Mouse (Mus musculus) limb, embryonic 15.5 days (tissue): ENCODE measurements at regions not wholly inside any gene's neighbourhood (a gene's known extent, or its start where the extent isn't known, plus 50 kb on each side); places are given as distances from the start of the nearest gene placed in this dataset. TPM values are rescaled to one million over a fixed set of nuclear protein-coding genes. Genes with fewer than 3 reads are reported as not detected.
"Not testable (repeated sequence)": the region's sequence is repeated elsewhere in the genome, so short reads cannot be mapped to it uniquely, and the experiment has no call there.

ENCODE experiments used
- ATAC-seq: fragments of 200-750 bp; cut with Nextera tagmentation; 2 replicates; pipeline ENCODE4 v1.8.0; 2017; ENCODE audit warnings: low read depth, moderate TSS enrichment; ENCODE audit not compliant: insufficient number of reproducible peaks, low FRiP score, low TSS enrichment
- H3K27ac ChIP-seq: fragments of 300-500 bp; sonication (generic); 2 replicates; pipeline ENCODE4 v1.5.1; 2015; ENCODE audit warnings: moderate library complexity, mild to moderate bottlenecking, inconsistent platforms
- H3K27me3 ChIP-seq: fragments of 300-500 bp; sonication (generic); 2 replicates; pipeline ENCODE4 v1.6.1; 2015; ENCODE audit warnings: inconsistent platforms
- H3K36me3 ChIP-seq: fragments of 300-500 bp; sonication (generic); 2 replicates; pipeline ENCODE4 v1.6.1; 2015; ENCODE audit warnings: inconsistent platforms
- H3K4me1 ChIP-seq: fragments of 300-500 bp; sonication (generic); 2 replicates; pipeline ENCODE4 v1.6.1; 2015; ENCODE audit warnings: inconsistent platforms
- H3K4me2 ChIP-seq: fragments of 300-500 bp; sonication (generic); 2 replicates; pipeline ENCODE4 v1.6.1; 2015; ENCODE audit warnings: mild to moderate bottlenecking, inconsistent platforms
- H3K4me3 ChIP-seq: fragments of 300-500 bp; sonication (generic); 2 replicates; pipeline ENCODE4 v1.5.1; 2015; ENCODE audit warnings: mild to moderate bottlenecking, inconsistent platforms
- H3K9ac ChIP-seq: fragments of 300-500 bp; sonication (generic); 2 replicates; pipeline ENCODE4 v1.6.1; 2015; ENCODE audit warnings: inconsistent platforms
- H3K9me3 ChIP-seq: fragments of 300-500 bp; sonication (generic); 2 replicates; pipeline ENCODE4 v1.6.1; 2016; ENCODE audit warnings: inconsistent platforms
- WGBS: fragments of 180-500 bp; shearing (Covaris S2); methylation state at CpG from one replicate; pipeline ENCODE4 v1.1.7; 2015; 5-methylcytosine and 5-hydroxymethylcytosine counted together
- microRNA-seq: library from miRNA; unstranded; fragments of <30 nt; microRNA quantifications from one replicate; pipeline ENCODE4, GENCODE M21; 2016

GRCm38 (mm10) chr10:85313331-85313730 lies 73.3 kb upstream of the Btbd11 start:
- H3K27me3 ChIP-seq, H3K4me3 ChIP-seq, H3K27ac ChIP-seq, H3K4me2 ChIP-seq, H3K4me1 ChIP-seq, ATAC-seq, H3K9ac ChIP-seq, H3K9me3 ChIP-seq, H3K36me3 ChIP-seq: not testable (repeated sequence)
- 91% methylated on average over 10 of the region's 10 CpGs for WGBS

GRCm38 (mm10) chr10:85320971-85321370 lies 65.6 kb upstream of the Btbd11 start:
- H3K9ac ChIP-seq: no peak overlapping the region
- no peaks in the 10 kb centered on the region for H3K36me3 ChIP-seq

GRCm38 (mm10) chr10:85322280-85322679 lies 64.3 kb upstream of the Btbd11 start:
- Histone ChIP-seq H3K4me1 (no peaks in the 10 kb centered on the region), H3K4me2 (no peak overlapping the region), H3K36me3 (no peaks in the 10 kb centered on the region), H3K4me3 (no peak overlapping the region), H3K9ac (no peak overlapping the region), H3K27ac (no peak overlapping the region), H3K27me3 (no peaks in the 10 kb centered on the region), H3K9me3 (no peaks in the 10 kb centered on the region)
- no peak for ATAC-seq
- WGBS: 82% methylated on average over 3 of the region's 3 CpGs

More at GRCm38 (mm10) chr10:85320971-85321370, 65.6 kb upstream of the Btbd11 start:
- H3K27me3 ChIP-seq: no peaks in the 10 kb centered on the region
- ATAC-seq: no peak
- H3K27ac ChIP-seq: no peak overlapping the region
- 44% methylated on average over 1 of the region's 1 CpGs for WGBS
- no peak overlapping the region for H3K4me3 ChIP-seq
- H3K9me3 ChIP-seq: no peaks in the 10 kb centered on the region
- H3K4me2 ChIP-seq: no peak overlapping the region
- no peaks in the 10 kb centered on the region for H3K4me1 ChIP-seq

GRCm38 (mm10) chr10:85329382-85329781 lies 57.2 kb upstream of the Btbd11 start:
- H3K36me3 ChIP-seq: no peaks in the 10 kb centered on the region
- H3K27ac ChIP-seq: no peak overlapping the region
- H3K4me3 ChIP-seq: no peak overlapping the region
- no peaks in the 10 kb centered on the region for H3K9me3 ChIP-seq
- no peaks in the 10 kb centered on the region for H3K27me3 ChIP-seq
- WGBS: 79% methylated on average over 3 of the region's 3 CpGs
- no peak for ATAC-seq
- 0 out of 2 replicates have a peak, but pooled peaks cover 4% of the 10 kb centered on the region for H3K4me1 ChIP-seq
- no peak overlapping the region for H3K9ac ChIP-seq
- H3K4me2 ChIP-seq: no peak overlapping the region

- no peak overlapping the region for H3K27ac ChIP-seq
- H3K4me1 ChIP-seq: 0 out of 2 replicates have a peak, but pooled peaks cover 4% of the 10 kb centered on the region
- ATAC-seq: no peak
- H3K9ac ChIP-seq: no peak overlapping the region
- H3K4me3 ChIP-seq: no peak overlapping the region
- H3K36me3 ChIP-seq: no peaks in the 10 kb centered on the region
- no peaks in the 10 kb centered on the region for H3K27me3 ChIP-seq
- WGBS: 11% methylated on average over 12 of the region's 13 CpGs
- no peaks in the 10 kb centered on the region for H3K9me3 ChIP-seq
- H3K4me2 ChIP-seq: peak overlapping the region; percentile 10; the same call in 1 of the 2 replicates
Measured at GRCm38 (mm10) chr10:85330938-85331691, 55.5 kb upstream of the Btbd11 start.

Small RNA genes lying in the stretch of these regions (microRNA-seq; reads per million reads assigned to microRNA genes)
- gene Gm27392: not detected
